Mouse (Mus musculus) cerebral cortex, adult 2 months (tissue): Measurements from ENCODE around the gene Mybbp1a.

Source experiments
- WGBS: fragments of 180-500 bp; shearing (Covaris S2); methylation state at CpG from one replicate; pipeline ENCODE4 v1.1.7; 2018; 5-methylcytosine and 5-hydroxymethylcytosine counted together

Gene Mybbp1a

DNA sequence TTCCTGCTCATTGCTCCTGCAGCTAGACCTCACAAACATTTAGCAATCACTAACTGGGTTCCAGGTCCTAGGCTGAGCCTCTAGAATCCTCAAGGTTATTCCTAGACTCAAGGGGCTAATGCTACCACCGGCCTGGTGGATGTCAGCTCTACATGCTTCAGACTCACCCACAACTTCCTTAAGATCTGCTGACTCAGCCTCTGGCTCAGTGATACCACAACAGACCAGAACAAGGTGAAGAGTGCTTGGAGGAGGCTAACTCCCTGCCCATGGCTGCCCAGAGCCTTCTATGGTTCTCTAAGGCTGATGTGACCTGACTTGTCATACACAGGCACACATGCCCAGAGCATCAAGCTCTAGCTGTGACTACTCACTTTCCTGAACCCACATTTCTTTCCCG, 38.3 kb downstream of the Mybbp1a start:
- 67% methylated on average over 2 of the region's 2 CpGs for WGBS

- 48% methylated on average over 5 of the region's 5 CpGs for WGBS
Observed at GRCm38 (mm10) chr11:72481313-72481712, 40.2 kb downstream of the Mybbp1a start.

DNA sequence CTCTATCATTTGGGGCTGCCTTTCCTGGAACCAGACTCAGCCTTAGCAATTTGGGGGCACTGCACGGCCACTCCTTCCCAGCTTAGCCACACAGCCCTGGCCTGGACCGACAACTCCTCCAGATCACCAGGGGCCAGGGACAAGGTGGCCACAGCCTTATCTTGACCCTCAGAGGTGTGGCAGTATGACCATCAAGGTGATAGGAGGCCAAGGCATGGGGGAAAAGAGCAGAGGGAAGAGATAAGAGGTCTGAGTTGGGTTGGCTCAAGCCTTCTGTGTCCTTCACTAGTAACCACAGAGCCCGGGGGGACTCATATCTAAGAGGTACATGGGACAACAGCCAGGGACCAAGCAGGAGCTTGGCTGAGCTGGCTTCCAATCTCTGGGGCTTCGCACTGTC, 40.8 kb downstream of the Mybbp1a start:
- 85% methylated on average over 4 of the region's 4 CpGs for WGBS

DNA sequence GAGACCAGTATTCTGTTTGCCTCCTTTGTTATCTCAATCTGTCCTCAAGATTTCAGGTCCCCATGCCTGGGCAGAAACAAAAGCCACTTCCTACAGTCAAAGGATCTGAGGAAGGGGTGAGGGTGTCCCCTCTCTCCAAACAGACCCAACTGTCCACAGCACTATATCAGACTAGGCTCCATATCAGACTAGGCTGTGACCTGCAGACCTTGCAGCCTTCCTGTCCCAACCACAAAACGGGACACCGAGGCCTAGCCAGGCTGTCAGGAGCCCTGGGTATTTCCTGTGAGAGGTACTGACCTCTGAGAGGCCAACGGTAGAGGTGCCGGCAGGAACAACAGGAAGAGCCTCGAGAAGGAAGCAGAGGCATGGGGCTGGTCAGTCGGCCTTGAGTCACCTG, 43.4 kb downstream of the Mybbp1a start:
- WGBS: 70% methylated on average over 6 of the region's 6 CpGs

DNA sequence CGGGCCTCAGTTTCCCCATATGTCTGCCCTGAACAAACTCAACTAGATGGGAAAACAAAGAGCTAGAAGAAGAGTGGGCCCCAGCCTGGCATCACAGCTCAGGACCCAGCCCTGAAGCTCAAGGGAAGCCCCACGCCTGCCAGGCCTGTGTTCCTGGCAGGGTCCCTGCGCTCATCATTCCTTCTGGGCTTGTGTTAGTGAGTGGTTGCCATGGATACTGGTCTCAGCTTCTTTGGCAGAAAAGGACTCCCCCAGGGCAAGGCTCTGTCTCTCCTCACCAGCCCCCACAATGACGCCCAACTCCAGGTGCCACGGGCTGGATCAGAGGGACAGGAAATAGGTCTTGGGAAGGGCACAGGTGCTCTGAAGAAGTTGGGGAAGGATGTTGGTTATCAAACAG, 44.0 kb downstream of the Mybbp1a start:
- 24% methylated on average over 5 of the region's 5 CpGs for WGBS

DNA sequence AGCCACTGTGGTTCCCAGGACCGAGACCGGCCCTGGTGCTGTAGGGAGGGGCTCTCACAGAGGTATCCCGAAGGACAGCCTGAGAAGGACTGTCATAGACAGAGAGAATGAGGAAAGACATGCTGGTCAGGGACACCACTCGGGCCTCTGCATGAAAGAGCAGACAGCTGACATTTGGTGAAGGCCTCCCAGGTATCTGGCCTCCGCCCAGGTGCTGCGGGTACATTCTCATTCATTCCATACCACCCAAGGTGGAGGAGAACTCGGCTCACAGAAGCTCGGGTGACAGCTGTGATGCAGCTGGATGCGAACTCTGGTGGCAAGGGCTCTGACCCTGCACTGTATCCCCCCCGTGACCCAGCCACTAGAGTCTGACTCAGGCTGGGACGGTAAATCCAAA, 44.8 kb downstream of the Mybbp1a start:
- 74% methylated on average over 11 of the region's 11 CpGs for WGBS

DNA sequence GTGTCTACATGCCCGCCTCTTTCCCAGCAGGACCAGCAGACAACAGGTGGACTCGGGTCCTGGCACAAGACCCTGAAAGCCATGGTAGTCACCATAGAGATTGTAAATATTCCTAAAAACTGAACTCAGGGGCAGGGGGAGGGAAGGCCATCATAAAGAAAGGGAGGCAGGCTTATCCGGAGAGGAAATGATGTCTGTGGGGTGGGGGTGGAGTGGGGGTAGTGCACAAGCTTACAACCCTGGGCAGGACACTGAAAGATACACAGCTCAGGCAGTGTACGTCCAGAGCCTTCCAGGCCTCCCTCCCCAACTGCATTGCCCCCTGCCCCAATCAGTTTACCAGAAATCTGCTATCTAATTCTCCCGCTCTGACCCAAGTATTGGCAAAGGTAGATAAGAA, 46.0 kb downstream of the Mybbp1a start:
- WGBS: 62% methylated on average over 5 of the region's 5 CpGs

DNA sequence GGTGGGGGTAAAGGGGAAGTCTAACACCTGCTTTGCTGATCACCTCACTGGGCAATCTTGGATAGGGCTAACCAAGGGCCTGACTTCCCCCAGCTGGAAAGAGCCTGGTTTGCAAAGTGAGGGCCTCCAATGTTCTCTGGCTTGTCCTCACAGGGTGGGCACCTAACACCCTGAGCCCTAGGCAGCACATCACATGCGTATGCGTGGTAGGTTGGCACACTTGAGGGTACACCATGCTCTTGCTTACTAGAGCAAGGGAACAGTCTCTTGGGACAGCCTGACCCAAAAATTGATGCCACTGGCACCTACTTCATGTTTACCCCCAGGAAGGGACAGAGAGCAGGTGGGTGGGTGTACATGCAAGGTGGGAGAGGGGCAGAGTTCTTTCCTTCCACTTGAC, 46.6 kb downstream of the Mybbp1a start:
- WGBS: 58% methylated on average over 2 of the region's 2 CpGs

DNA sequence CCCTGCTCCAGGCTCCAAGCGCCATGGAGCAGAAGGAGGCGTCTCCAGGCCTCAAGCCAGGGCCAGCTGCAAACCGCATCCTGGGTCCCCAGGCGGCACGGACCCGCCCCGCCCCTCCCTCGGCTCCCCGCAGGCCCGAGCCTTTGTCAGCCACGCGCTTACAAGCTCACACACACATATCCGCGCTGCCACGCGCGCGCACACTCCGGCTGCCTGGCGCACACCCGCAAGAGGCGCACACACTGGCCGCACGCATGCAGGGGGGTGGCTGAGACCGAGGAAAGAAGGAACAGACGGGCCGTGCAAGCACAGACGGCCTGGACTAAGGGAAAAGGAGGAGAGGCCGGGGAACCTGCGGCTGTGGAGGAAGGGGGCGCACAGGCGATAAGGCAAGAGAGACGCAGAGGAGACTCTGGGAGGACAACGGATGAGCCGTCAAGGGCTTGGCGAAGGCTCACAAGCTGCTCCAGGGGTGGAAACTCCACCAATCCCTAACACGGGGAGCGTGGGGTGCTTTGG, 47.7 kb downstream of the Mybbp1a start:
- under 1% methylated on average over 38 of the region's 38 CpGs for WGBS

DNA sequence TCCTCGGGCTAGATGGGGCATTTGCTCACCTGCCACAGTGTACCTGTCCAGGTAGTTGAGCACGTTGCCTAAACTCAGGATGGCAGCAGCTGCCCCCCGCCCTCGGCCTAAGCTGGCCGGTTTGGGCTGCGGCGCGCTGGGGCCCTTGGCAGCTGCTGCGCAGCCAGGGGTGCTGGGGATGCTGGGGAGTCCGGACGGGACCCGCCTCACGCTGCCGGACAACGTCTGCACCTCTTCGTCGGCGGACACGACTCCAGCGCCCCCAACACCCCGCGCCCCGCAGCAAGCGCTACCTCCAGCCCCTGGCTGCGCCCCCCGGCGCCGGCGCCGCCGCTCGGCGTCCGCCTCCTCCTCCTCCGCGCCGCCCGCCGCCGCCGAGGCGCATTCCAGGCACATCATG, 48.2 kb downstream of the Mybbp1a start:
- WGBS: 1% methylated on average over 31 of the region's 42 CpGs

DNA sequence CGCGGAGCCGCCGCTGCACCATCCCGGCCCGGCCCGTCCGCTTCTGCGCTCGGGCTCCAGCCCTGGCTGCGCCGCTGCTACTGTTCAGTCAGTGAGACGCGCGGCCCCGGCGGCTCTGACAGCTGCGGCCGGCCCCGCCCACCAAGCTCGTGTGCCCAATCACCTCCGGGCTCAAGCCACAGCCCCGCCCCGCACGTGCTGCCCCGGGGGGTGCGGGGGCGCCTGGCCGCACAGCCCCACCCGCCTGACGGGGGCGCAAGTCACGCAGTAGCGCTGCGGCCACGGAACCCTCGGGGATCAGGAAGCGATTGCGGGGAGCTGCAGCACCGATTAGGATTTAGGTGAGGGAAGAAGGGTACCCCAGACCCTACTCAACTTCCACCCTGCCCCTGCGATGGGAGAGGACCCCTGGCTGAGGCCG, 48.7 kb downstream of the Mybbp1a start, which contains the start of gene Spns2:
Spns2 (minus strand) TSS at position 24 of the 421 bp plus-strand sequence.
- WGBS: 1% methylated on average over 36 of the region's 42 CpGs

DNA sequence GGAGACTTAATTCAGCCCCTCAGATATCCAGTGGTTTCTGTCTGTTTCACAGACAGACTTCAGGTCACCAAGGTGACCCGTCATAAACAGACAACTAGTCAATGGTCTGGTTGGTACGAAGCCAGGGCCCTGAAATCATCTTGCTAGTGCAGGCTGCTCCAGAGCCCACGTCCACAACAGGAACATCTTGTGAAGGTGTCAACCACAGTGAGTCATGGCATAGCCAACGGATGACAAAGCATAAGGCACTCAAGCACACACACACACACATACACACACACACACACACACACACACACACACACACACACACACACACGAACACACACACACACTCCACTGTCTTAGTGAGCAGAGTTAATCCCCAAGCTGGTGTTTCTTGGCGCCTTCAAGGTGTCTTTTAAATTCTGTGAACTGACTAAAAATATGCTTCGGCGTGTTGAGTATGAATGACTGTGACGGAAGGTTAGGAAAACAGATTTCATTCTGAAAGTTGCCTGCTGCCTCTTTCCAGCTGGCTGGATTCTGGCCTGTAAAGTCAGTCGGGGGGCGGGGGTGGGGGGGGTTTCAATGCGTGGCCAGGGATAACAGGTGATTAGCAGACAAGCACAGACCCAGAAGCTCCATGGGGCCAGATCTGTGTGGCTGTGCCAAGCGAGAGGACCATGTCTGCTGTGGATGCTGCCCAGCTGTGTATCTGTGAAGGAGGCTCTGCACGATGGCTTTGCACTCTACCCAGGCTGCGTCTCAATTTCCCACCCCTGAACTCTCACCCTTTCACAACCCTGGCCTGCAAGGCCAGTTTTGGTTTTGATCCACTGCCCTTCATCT, 50.2 kb downstream of the Mybbp1a start:
- 39% methylated on average over 15 of the region's 15 CpGs for WGBS

DNA sequence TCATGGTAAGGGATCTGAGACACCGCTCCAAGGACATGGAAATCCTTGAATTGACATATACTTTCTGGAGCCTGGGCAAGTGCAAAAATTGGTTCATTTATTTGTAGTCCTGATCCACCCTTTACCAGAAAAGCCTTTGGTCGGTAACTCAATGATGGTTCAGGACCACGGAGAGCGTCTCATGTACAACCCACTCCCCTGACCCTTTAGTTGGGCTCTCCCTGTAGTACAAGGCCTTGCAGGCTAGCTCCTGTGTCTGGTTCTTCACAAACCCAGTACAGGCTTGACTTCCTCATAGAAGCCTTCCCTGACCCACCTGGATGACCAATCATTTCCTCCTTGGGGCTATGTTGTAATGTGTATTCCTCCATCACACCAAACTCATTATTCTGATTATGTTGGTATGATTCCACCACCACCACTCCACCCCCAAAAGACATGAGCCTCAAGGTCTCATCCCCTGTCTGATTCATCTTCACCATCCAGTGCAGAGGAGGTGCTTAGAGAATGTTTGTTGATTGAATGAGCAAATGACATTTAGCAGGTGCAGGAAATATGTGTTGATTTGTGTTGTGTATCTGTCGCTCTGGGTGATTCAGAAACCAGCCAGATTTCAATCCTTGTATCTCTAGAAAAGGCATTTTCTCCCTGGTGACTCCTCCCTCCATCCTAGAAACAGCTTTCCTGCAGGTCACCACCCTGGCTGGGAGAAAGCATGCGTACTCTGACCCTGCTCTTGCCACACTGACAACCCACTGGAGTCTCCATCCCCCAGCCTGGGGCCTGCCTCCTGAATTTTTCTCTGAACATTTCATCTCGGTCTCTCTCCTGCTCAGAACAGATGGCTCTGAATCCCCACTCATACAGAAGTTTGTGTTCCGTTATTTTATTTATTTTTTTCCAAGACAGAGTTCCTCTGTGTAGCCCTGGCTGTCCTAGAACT, 53.2 kb downstream of the Mybbp1a start:
- 57% methylated on average over 8 of the region's 8 CpGs for WGBS

DNA sequence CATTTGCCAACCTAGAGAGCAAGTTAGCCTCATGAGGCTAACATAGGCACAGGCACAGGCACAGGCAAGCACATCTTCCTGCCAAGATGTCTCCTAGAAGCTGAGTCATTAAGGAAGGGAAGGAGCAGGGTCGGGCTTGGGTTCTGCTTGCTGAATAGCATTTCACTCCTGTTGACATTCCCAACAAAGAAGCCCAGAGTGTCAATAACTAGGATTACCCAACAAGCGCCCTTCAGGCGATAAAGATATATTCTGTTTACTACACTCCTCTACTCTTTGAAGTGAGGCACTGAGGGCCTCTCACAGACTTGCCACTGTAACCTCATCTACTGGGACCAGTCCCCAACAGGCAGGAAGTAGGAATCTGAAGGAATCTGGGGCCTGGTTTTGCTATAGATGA, 54.9 kb downstream of the Mybbp1a start:
- 80% methylated on average over 3 of the region's 3 CpGs for WGBS

- 64% methylated on average over 1 of the region's 1 CpGs for WGBS
Observed at GRCm38 (mm10) chr11:72496775-72497174, 55.6 kb downstream of the Mybbp1a start.

DNA sequence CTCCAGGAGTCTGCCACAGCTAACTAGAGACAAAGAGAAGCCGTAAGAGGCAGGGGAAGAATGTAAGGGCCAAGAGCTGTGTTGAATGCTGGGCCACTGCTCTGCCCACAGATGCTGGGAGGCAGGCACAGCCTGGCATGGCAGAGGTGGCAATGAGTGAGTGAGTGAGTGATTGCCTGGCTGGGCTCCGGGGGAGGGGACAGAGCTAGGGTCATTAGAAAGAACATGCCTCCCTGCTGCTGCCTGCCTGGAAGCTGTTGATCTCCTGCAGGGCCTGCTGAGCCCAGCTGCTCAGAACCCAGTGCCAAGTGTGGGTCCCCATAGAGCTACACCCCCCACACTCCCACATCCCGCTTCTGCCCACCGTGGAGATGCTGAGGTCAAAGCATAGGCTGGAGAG, 56.2 kb downstream of the Mybbp1a start:
- 52% methylated on average over 4 of the region's 4 CpGs for WGBS

DNA sequence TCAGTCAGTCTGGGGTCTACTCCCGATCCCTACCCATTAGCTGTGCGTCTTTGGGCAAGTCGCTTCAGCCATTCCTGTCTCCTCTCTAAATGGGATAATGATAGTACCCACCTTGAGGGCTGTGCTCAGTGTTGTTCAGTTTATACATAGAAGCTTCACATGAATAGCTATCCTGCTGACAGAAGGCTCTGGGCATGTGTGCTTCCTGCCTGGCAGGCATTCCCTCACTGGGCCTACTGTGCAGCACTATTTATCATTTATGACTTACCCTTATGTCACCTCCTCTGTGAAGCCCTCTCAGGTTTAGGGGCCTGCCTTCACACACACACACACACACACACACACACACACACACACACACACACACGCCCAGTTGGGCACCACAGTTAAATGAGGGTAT, 59.0 kb downstream of the Mybbp1a start:
- 90% methylated on average over 4 of the region's 4 CpGs for WGBS
